Mouse (Mus musculus): Measurements from ENCODE around the gene Hoxc10.

Gene Hoxc10

GRCm38 (mm10) chr15:103011928-103012486 is 45.4 kb downstream of the Hoxc10 start:
- no peak for DNase-seq (ENCODE audit: low spot score)

GRCm38 (mm10) chr15:103013238-103013984 is 46.8 kb downstream of the Hoxc10 start:
- DNase-seq (ENCODE audit: low spot score): no peak

GRCm38 (mm10) chr15:103014166-103015008 is 47.8 kb downstream of the Hoxc10 start:
- no peak for DNase-seq (ENCODE audit: low spot score)

- no peak for DNase-seq (ENCODE audit: low spot score)
Measured at GRCm38 (mm10) chr15:103015009-103015399, 48.4 kb downstream of the Hoxc10 start.

GRCm38 (mm10) chr15:103015406-103016166 is 49.0 kb downstream of the Hoxc10 start:
- no peak for DNase-seq (ENCODE audit: low spot score)

GRCm38 (mm10) chr15:103018636-103019035 is 52.0 kb downstream of the Hoxc10 start, which contains the start of gene Hoxc4:
Gene Hoxc4, plus strand, starts transcription at chr15:103018934.
- DNase-seq (ENCODE audit: low spot score): no peak

GRCm38 (mm10) chr15:103020899-103021418 is 54.4 kb downstream of the Hoxc10 start:
- DNase-seq (ENCODE audit: low spot score): no peak

All from layer of hippocampus, adult 9-10 months (tissue).